Mouse (Mus musculus): ENCODE data around the gene Mastl. TPM values are rescaled to one million over a fixed set of nuclear protein-coding genes. Genes with fewer than 3 reads are reported as not detected.

Gene Mastl
- not detected for polyA plus RNA-seq (2015; fragmentation: Illumina TruSeq; extraction: RNeasy Lipid Tissue Mini Kit (QIAGEN cat#74804); ENCODE audit: insufficient read depth, low read depth, low replicate concordance)

DNA sequence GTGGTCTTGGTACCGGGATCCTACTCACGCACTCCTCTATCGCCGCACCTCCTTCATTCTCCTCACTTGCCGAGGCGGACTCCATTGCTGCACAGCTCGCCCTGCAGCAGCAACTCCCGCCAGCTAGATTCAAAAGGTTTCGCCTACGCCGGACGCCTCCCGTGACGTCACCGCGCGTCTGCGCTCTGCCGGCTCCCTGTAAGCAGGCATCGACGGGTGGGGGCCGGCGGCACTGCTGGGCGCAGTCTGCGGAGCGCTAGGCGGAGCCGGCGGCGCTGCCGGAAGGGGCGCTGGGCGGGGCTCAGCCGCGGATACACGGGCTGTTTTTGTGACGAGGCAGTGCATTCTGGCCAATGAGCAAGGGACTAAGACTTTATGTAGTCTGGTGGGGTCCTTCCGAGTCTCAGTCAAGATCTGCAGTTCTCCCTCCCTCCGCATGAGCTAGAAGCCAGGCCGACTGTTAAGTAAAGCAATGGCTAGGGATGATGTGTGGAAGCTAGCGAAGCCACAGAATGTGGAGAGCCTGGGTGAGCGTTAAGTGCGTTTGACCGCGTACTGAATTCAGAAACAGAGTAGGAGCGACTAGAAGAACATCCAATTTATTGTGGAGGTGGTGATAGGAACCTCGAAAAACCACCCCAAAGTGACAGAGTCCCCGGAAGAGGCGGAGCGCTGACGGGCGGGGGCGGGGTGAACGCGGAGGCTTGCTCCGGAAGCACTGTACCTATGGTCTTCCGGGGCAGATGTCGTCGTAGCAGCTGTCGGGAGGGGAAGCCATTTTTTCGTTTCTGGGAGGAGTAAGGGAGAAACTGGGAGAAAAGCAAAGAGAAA is at the start of gene Mastl, which contains the start of gene Yme1l1:
Gene Mastl (minus strand): TSS at position 248 of the 831 bp plus-strand sequence.
Gene Yme1l1 (plus strand): TSS at position 593 of the 831 bp plus-strand sequence.

DNA sequence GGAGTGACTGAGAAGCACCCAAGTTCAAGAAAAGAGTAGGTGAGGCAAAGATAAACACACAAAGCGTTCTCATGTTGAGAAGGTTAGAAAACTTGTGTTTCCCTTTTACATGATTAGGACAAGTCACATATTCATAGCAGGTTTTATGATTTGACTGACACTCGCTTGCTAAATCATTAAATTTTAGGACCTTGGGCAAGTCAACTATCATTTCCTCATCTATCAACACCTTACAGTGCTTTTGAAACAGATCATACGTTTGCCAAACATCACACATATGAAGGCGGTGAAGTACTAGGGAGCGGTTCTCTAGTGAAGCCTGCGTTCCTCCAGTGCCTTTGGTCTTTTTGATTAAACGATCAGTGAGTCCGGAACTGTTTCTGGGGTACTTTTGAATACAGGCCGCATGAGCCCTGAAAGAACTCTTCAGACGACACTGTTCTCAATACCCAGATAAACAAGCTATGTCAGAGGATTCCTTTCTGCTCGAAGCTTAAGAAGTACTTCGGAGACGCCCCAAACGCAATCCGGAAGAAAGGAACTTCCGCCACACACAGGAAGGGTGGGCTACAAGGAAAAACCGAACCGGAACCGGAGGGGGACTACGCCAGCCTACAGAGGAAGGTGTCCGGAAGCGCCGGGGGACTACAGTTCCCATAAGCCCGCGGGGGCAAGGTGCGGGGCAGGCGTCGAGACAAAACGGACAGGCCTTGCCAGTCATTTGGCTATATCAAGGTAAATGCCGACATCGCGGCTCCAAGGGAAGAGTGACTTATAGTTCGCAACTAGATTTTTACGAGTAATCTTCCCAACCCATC is 88.1 kb downstream of the Mastl start, which contains the start of gene Acbd5:
Gene Acbd5 (plus strand): TSS at position 616 of the 818 bp plus-strand sequence.

Other genes with a start within 250 kb of the Mastl start
- 14.6 TPM for gene Abi1, start 115.8 kb downstream of the Mastl start, polyA plus RNA-seq (2015; fragmentation: Illumina TruSeq; extraction: RNeasy Lipid Tissue Mini Kit (QIAGEN cat#74804); ENCODE audit: insufficient read depth, low read depth, low replicate concordance)
- 8.0 TPM for gene Acbd5, start 87.9 kb downstream of the Mastl start, polyA plus RNA-seq (2015; fragmentation: Illumina TruSeq; extraction: RNeasy Lipid Tissue Mini Kit (QIAGEN cat#74804); ENCODE audit: insufficient read depth, low read depth, low replicate concordance)
- 9.9 TPM for gene Yme1l1, start 345 bp upstream of the Mastl start, polyA plus RNA-seq (2015; fragmentation: Illumina TruSeq; extraction: RNeasy Lipid Tissue Mini Kit (QIAGEN cat#74804); ENCODE audit: insufficient read depth, low read depth, low replicate concordance)
- not detected for gene 4931423N10Rik, start 51.5 kb upstream of the Mastl start, polyA plus RNA-seq (2015; fragmentation: Illumina TruSeq; extraction: RNeasy Lipid Tissue Mini Kit (QIAGEN cat#74804); ENCODE audit: insufficient read depth, low read depth, low replicate concordance)
- 0.63 TPM for gene Nxph2, start 165.2 kb upstream of the Mastl start, polyA plus RNA-seq (2015; fragmentation: Illumina TruSeq; extraction: RNeasy Lipid Tissue Mini Kit (QIAGEN cat#74804); ENCODE audit: insufficient read depth, low read depth, low replicate concordance)